Mouse (Mus musculus) adrenal gland, postnatal 25 days (tissue): ENCODE results near the gene Ppp4c. TPM values are rescaled to one million over a fixed set of nuclear protein-coding genes. Genes with fewer than 3 reads are reported as not detected.

ENCODE experiments used
- DNase-seq: peaks from one replicate; pipeline ENCODE4 v3.0.0; 2021; ENCODE audit warnings: mixed read lengths
- total RNA-seq: library from RNA; stranded (reverse); gene quantifications from 2 replicates; pipeline ENCODE4 v1.2.3, GENCODE M21; 2021

The Ppp4c gene
- total RNA-seq, 1 experiment from 2014 or later: 101 TPM

- peak; percentile 45 for DNase-seq
Observed at GRCm38 (mm10) chr7:126802134-126802889, 10.0 kb upstream of the Ppp4c start.

GRCm38 (mm10) chr7:126801057-126801422 is 8.7 kb upstream of the Ppp4c start:
- no peak for DNase-seq

GRCm38 (mm10) chr7:126800269-126801056 is 8.2 kb upstream of the Ppp4c start:
- no peak for DNase-seq

- peak; percentile 52 for DNase-seq
Observed at GRCm38 (mm10) chr7:126799468-126800268, 7.4 kb upstream of the Ppp4c start.

- peak; percentile 96 for DNase-seq
Observed at GRCm38 (mm10) chr7:126799050-126799467, 6.8 kb upstream of the Ppp4c start.

- DNase-seq: peak; percentile 58
Observed at GRCm38 (mm10) chr7:126798127-126799049, 6.1 kb upstream of the Ppp4c start.

- DNase-seq: peak; percentile 50
Observed at GRCm38 (mm10) chr7:126797411-126798126, 5.3 kb upstream of the Ppp4c start, which contains the start of gene Fam57b. TSS of gene Fam57b (plus strand) at chr7:126797668.

GRCm38 (mm10) chr7:126796350-126796932 is 4.1 kb upstream of the Ppp4c start:
- DNase-seq: no peak

- DNase-seq: no peak
Observed at GRCm38 (mm10) chr7:126795387-126796317, 3.4 kb upstream of the Ppp4c start.

- DNase-seq: no peak
Observed at GRCm38 (mm10) chr7:126794271-126794605, 1.9 kb upstream of the Ppp4c start.

- no peak for DNase-seq
Observed at GRCm38 (mm10) chr7:126793456-126794270, 1.4 kb upstream of the Ppp4c start.

GRCm38 (mm10) chr7:126792721-126793443 is 586 bp upstream of the Ppp4c start:
- DNase-seq: no peak

GRCm38 (mm10) chr7:126789141-126789540 is 3.2 kb downstream of the Ppp4c start:
- DNase-seq: no peak

- no peak for DNase-seq
Observed at GRCm38 (mm10) chr7:126786142-126786541, 6.2 kb downstream of the Ppp4c start.

GRCm38 (mm10) chr7:126785056-126785455 is 7.2 kb downstream of the Ppp4c start:
- DNase-seq: no peak

GRCm38 (mm10) chr7:126784469-126784868 is 7.8 kb downstream of the Ppp4c start:
- no peak for DNase-seq

- no peak for DNase-seq
Observed at GRCm38 (mm10) chr7:126782693-126783092, 9.6 kb downstream of the Ppp4c start.
